Mouse (Mus musculus) lung, embryonic 15.5 days (tissue): ENCODE data around the gene Edc4. TPM values are rescaled to one million over a fixed set of nuclear protein-coding genes. Genes with fewer than 3 reads are reported as not detected.

ENCODE experiments used
- ATAC-seq: fragments of 200-750 bp; cut with Nextera tagmentation; 2 replicates; pipeline ENCODE4 v1.8.0; 2017; ENCODE audit warnings: moderate number of reproducible peaks, borderline replicate concordance; ENCODE audit not compliant: low FRiP score, low TSS enrichment; ENCODE audit errors: extremely low read depth
- H3K27ac ChIP-seq: fragments of 300-500 bp; sonication (generic); 2 replicates; pipeline ENCODE4 v1.5.1; 2015; ENCODE audit warnings: moderate library complexity, mild to moderate bottlenecking, inconsistent platforms
- H3K27me3 ChIP-seq: fragments of 300-500 bp; sonication (generic); 2 replicates; pipeline ENCODE4 v1.6.1; 2015; ENCODE audit warnings: inconsistent platforms
- H3K36me3 ChIP-seq: fragments of 300-500 bp; sonication (generic); 2 replicates; pipeline ENCODE4 v1.6.1; 2015; ENCODE audit warnings: inconsistent platforms
- H3K4me1 ChIP-seq: fragments of 300-500 bp; sonication (generic); 2 replicates; pipeline ENCODE4 v1.6.1; 2015; ENCODE audit warnings: inconsistent platforms
- H3K4me2 ChIP-seq: fragments of 300-500 bp; sonication (generic); 2 replicates; pipeline ENCODE4 v1.6.1; 2015; ENCODE audit warnings: inconsistent platforms, mild to moderate bottlenecking, moderate library complexity
- H3K4me3 ChIP-seq: fragments of 300-500 bp; sonication (generic); 2 replicates; pipeline ENCODE4 v1.5.1; 2015; ENCODE audit warnings: mild to moderate bottlenecking, inconsistent platforms
- H3K9ac ChIP-seq: fragments of 300-500 bp; sonication (generic); 2 replicates; pipeline ENCODE4 v1.6.1; 2015; ENCODE audit warnings: inconsistent platforms
- H3K9me3 ChIP-seq: fragments of 300-500 bp; sonication (generic); 2 replicates; pipeline ENCODE4 v1.6.1; 2016; ENCODE audit warnings: inconsistent platforms
- WGBS: fragments of 180-500 bp; shearing (Covaris S2); methylation state at CpG from one replicate; pipeline ENCODE4 v1.1.7; 2015; 5-methylcytosine and 5-hydroxymethylcytosine counted together
- polyA plus RNA-seq: library from polyadenylated mRNA; unstranded; fragments of >200 nt; fragmentation: Nextera tagmentation; extraction: Ambion mirVana; gene quantifications from 2 replicates; pipeline ENCODE4 v1.2.1, GENCODE M21; 2015

Edc4 gene
- polyA plus RNA-seq, 1 experiment from 2014 or later: 50.6 TPM

GRCm38 (mm10) chr8:105854715-105855216 is 25.9 kb upstream of the Edc4 start, which contains the start of gene Thap11:
Gene Thap11 (plus strand): TSS chr8:105855132.
- Histone ChIP-seq H3K27me3 (no peaks in the 10 kb centered on the region), H3K4me1 (peaks cover 49% of the 10 kb centered on the region), H3K36me3 (no peaks in the 10 kb centered on the region), H3K27ac (peak within 1 kb of the TSS; percentile 73), H3K4me3 (peak within 1 kb of the TSS; percentile 94), H3K9ac (peak within 1 kb of the TSS; percentile 86), H3K4me2 (peak within 1 kb of the TSS; percentile 92), H3K9me3 (no peaks in the 10 kb centered on the region)
- peak; percentile 91 for ATAC-seq
- WGBS: under 1% methylated on average over 43 of the region's 43 CpGs

- ATAC-seq: peak; percentile 37
- Histone ChIP-seq H3K4me2 (peak overlapping the region; percentile 92), H3K9me3 (no peaks in the 10 kb centered on the region), H3K36me3 (no peaks in the 10 kb centered on the region), H3K4me3 (peak overlapping the region; percentile 94), H3K27me3 (no peaks in the 10 kb centered on the region), H3K9ac (peak overlapping the region; percentile 86), H3K4me1 (peaks cover 49% of the 10 kb centered on the region), H3K27ac (peak overlapping the region; percentile 73)
- WGBS: under 1% methylated on average over 71 of the region's 71 CpGs
These were observed 25.2 kb upstream of the Edc4 start for GRCm38 (mm10) chr8:105855248-105856167.

- H3K4me1 ChIP-seq: peaks cover 45% of the 10 kb centered on the region
- peak overlapping the region; percentile 73 for H3K27ac ChIP-seq
- H3K36me3 ChIP-seq: no peaks in the 10 kb centered on the region
- H3K4me2 ChIP-seq: peak overlapping the region; percentile 92
- 9% methylated on average over 15 of the region's 15 CpGs for WGBS
- peak overlapping the region; percentile 86 for H3K9ac ChIP-seq
- H3K9me3 ChIP-seq: no peaks in the 10 kb centered on the region
- H3K4me3 ChIP-seq: peak overlapping the region; percentile 94
- no peaks in the 10 kb centered on the region for H3K27me3 ChIP-seq
- no peak for ATAC-seq
These were observed 24.4 kb upstream of the Edc4 start for GRCm38 (mm10) chr8:105856168-105856835.

- H3K27me3 ChIP-seq: no peaks in the 10 kb centered on the region
- no peaks in the 10 kb centered on the region for H3K9me3 ChIP-seq
- no peak overlapping the region for H3K4me3 ChIP-seq
- no peak overlapping the region for H3K4me2 ChIP-seq
- ATAC-seq: no peak
- H3K4me1 ChIP-seq: peaks cover 56% of the 10 kb centered on the region
- no peak overlapping the region for H3K27ac ChIP-seq
- H3K9ac ChIP-seq: no peak overlapping the region
- WGBS: 86% methylated on average over 5 of the region's 5 CpGs
- 0 out of 2 replicates have a peak, but pooled peaks cover 3% of the 10 kb centered on the region for H3K36me3 ChIP-seq
These were observed 22.2 kb upstream of the Edc4 start for GRCm38 (mm10) chr8:105858495-105858894.

- no peaks in the 10 kb centered on the region for H3K27me3 ChIP-seq
- H3K9me3 ChIP-seq: no peaks in the 10 kb centered on the region
- H3K36me3 ChIP-seq: 0 out of 2 replicates have a peak, but pooled peaks cover 3% of the 10 kb centered on the region
- no peak for ATAC-seq
- peak overlapping the region; percentile 54; the same call in 1 of the 2 replicates for H3K4me2 ChIP-seq
- no peak overlapping the region; the same call in 1 of the 2 replicates for H3K4me3 ChIP-seq
- H3K4me1 ChIP-seq: peaks cover 56% of the 10 kb centered on the region
- peak overlapping the region; percentile 93 for H3K27ac ChIP-seq
- WGBS: 56% methylated on average over 5 of the region's 5 CpGs
- H3K9ac ChIP-seq: peak overlapping the region; percentile 48; the same call in 1 of the 2 replicates
These were observed 21.4 kb upstream of the Edc4 start for GRCm38 (mm10) chr8:105859314-105859713.

- peaks cover 56% of the 10 kb centered on the region for H3K4me1 ChIP-seq
- peak; percentile 98 for ATAC-seq
- H3K9me3 ChIP-seq: no peaks in the 10 kb centered on the region
- under 1% methylated on average over 59 of the region's 59 CpGs for WGBS
- peak within 1 kb of the TSS; percentile 93 for H3K27ac ChIP-seq
- peak within 1 kb of the TSS; percentile 83 for H3K4me3 ChIP-seq
- 0 out of 2 replicates have a peak, but pooled peaks cover 3% of the 10 kb centered on the region for H3K36me3 ChIP-seq
- peak within 1 kb of the TSS; percentile 87 for H3K9ac ChIP-seq
- no peaks in the 10 kb centered on the region for H3K27me3 ChIP-seq
- peak within 1 kb of the TSS; percentile 69 for H3K4me2 ChIP-seq
These were observed 20.3 kb upstream of the Edc4 start, which contains the start of gene Nutf2 for GRCm38 (mm10) chr8:105860143-105860981. Gene Nutf2 (plus strand): TSS chr8:105860580.

- 0% methylated on average over 1 of the region's 1 CpGs for WGBS
- H3K27me3 ChIP-seq: no peaks in the 10 kb centered on the region
- no peak for ATAC-seq
- H3K4me3 ChIP-seq: peak overlapping the region; percentile 83
- H3K9me3 ChIP-seq: no peaks in the 10 kb centered on the region
- H3K27ac ChIP-seq: no peak overlapping the region
- H3K36me3 ChIP-seq: peaks cover 18% of the 10 kb centered on the region
- H3K4me2 ChIP-seq: peak overlapping the region; percentile 69
- H3K9ac ChIP-seq: peak overlapping the region; percentile 87
- peaks cover 44% of the 10 kb centered on the region for H3K4me1 ChIP-seq
These were observed 18.7 kb upstream of the Edc4 start for GRCm38 (mm10) chr8:105861951-105862350.

- peaks cover 12% of the 10 kb centered on the region for H3K4me1 ChIP-seq
- no peak for ATAC-seq
- H3K27me3 ChIP-seq: no peaks in the 10 kb centered on the region
- WGBS: 82% methylated on average over 6 of the region's 6 CpGs
- H3K27ac ChIP-seq: no peak overlapping the region
- H3K4me3 ChIP-seq: no peak overlapping the region
- H3K9me3 ChIP-seq: no peaks in the 10 kb centered on the region
- peaks cover 51% of the 10 kb centered on the region for H3K36me3 ChIP-seq
- H3K9ac ChIP-seq: no peak overlapping the region
- no peak overlapping the region for H3K4me2 ChIP-seq
These were observed 14.2 kb upstream of the Edc4 start for GRCm38 (mm10) chr8:105866364-105867029.

- no peak for ATAC-seq
- 78% methylated on average over 6 of the region's 6 CpGs for WGBS
- H3K4me2 ChIP-seq: no peak overlapping the region
- H3K4me3 ChIP-seq: no peak overlapping the region
- no peaks in the 10 kb centered on the region for H3K4me1 ChIP-seq
- H3K27me3 ChIP-seq: no peaks in the 10 kb centered on the region
- H3K27ac ChIP-seq: no peak overlapping the region
- H3K9me3 ChIP-seq: no peaks in the 10 kb centered on the region
- no peak overlapping the region for H3K9ac ChIP-seq
- H3K36me3 ChIP-seq: peaks cover 66% of the 10 kb centered on the region
These were observed 6.4 kb upstream of the Edc4 start for GRCm38 (mm10) chr8:105874301-105874700.

GRCm38 (mm10) chr8:105889756-105890465 is 9.2 kb downstream of the Edc4 start:
- no peaks in the 10 kb centered on the region for H3K27me3 ChIP-seq
- no peak overlapping the region for H3K27ac ChIP-seq
- H3K4me1 ChIP-seq: peaks cover 4% of the 10 kb centered on the region
- H3K4me3 ChIP-seq: no peak overlapping the region
- no peaks in the 10 kb centered on the region for H3K9me3 ChIP-seq
- ATAC-seq: no peak
- WGBS: 92% methylated on average over 12 of the region's 12 CpGs
- H3K36me3 ChIP-seq: peaks cover 82% of the 10 kb centered on the region
- no peak overlapping the region for H3K4me2 ChIP-seq
- H3K9ac ChIP-seq: no peak overlapping the region
